Mouse (Mus musculus) kidney, embryonic 14.5 days (tissue): ENCODE data around the gene Muc3. TPM values are rescaled to one million over a fixed set of nuclear protein-coding genes. Genes with fewer than 3 reads are reported as not detected.
"Not testable (repeated sequence)": the region's sequence is repeated elsewhere in the genome, so short reads cannot be mapped to it uniquely, and the experiment has no call there.

ENCODE experiments used
- ATAC-seq: fragments of 200-750 bp; cut with Nextera tagmentation; 2 replicates; pipeline ENCODE4 v1.8.0; 2017; ENCODE audit warnings: moderate number of reproducible peaks, mild to moderate bottlenecking, moderate TSS enrichment, moderate library complexity; ENCODE audit not compliant: low FRiP score, low TSS enrichment
- H3K27ac ChIP-seq: fragments of 300-500 bp; sonication (generic); 2 replicates; pipeline ENCODE4 v1.5.1; 2014; ENCODE audit warnings: low read depth, mild to moderate bottlenecking, low read length, moderate library complexity, mixed read lengths
- H3K27me3 ChIP-seq: fragments of 300-500 bp; sonication (generic); 2 replicates; pipeline ENCODE4 v1.6.1; 2014; ENCODE audit warnings: mild to moderate bottlenecking, low read length; ENCODE audit not compliant: control insufficient read depth, insufficient read depth
- H3K36me3 ChIP-seq: fragments of 300-500 bp; sonication (generic); 2 replicates; pipeline ENCODE4 v1.6.1; 2014; ENCODE audit warnings: low read length, mixed read lengths; ENCODE audit not compliant: control insufficient read depth, insufficient read depth
- H3K4me1 ChIP-seq: fragments of 300-500 bp; sonication (generic); 2 replicates; pipeline ENCODE4 v1.6.1; 2014; ENCODE audit warnings: low read length, mixed read lengths; ENCODE audit not compliant: control insufficient read depth, insufficient read depth
- H3K4me2 ChIP-seq: fragments of 300-500 bp; sonication (generic); replicated peaks from 2 replicates; pipeline ENCODE4 v1.6.1; 2014; ENCODE audit warnings: low read depth, mild to moderate bottlenecking, low read length
- H3K4me3 ChIP-seq: fragments of 300-500 bp; sonication (generic); 2 replicates; pipeline ENCODE4 v1.5.1; 2014; ENCODE audit warnings: mild to moderate bottlenecking, low read length
- H3K9ac ChIP-seq: fragments of 300-500 bp; sonication (generic); 2 replicates; pipeline ENCODE4 v1.6.1; 2014; ENCODE audit warnings: low read depth, mild to moderate bottlenecking, low read length, moderate library complexity
- H3K9me3 ChIP-seq: fragments of 300-500 bp; sonication (generic); 2 replicates; pipeline ENCODE4 v1.6.1; 2016; ENCODE audit warnings: low read length; ENCODE audit not compliant: control insufficient read depth
- WGBS: fragments of 180-500 bp; shearing (Covaris S2); extraction: QIAGEN DNeasy Blood & Tissue Kit; methylation state at CpG from one replicate; pipeline ENCODE4 v1.1.7; 2014; 5-methylcytosine and 5-hydroxymethylcytosine counted together
- polyA plus RNA-seq: library from polyadenylated mRNA; unstranded; fragments of >200 nt; fragmentation: Nextera tagmentation; extraction: Ambion mirVana; gene quantifications from 2 replicates; pipeline ENCODE4 v1.2.1, GENCODE M21; 2014

Muc3 gene
- polyA plus RNA-seq, 1 experiment from 2014 or later: not detected

- no peaks in the 10 kb centered on the region for H3K27me3 ChIP-seq
- no peaks in the 10 kb centered on the region; the same call in 1 of the 2 replicates for H3K9me3 ChIP-seq
- no peak overlapping the region for H3K27ac ChIP-seq
- no peaks in the 10 kb centered on the region for H3K36me3 ChIP-seq
- H3K4me3 ChIP-seq: no peak overlapping the region
- no peak overlapping the region for H3K9ac ChIP-seq
- H3K4me1 ChIP-seq: no peaks in the 10 kb centered on the region
- no peak for ATAC-seq
- H3K4me2 ChIP-seq: no peak overlapping the region
- 82% methylated on average over 10 of the region's 10 CpGs for WGBS
Measured at GRCm38 (mm10) chr5:137138977-137139376, 10.1 kb downstream of the Muc3 start.

DNA sequence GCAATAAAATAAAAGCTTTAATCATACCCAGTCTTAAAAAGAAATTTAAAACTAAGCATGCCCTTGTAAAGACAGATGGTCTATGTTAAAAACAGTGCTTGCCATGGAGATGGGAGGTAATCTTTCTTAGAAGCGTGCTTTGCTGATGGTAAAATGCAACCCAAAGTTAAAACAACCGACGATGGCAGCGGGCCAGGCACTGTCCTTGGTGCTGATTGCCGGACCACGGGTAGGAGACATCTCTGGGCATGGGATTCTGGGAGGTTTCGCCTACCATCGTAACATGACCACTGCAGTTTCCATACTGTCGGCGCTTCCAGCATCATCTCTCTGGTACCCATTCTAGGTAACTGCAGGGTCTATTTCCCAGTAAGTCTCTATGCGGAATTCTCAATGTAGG, 14.2 kb downstream of the Muc3 start:
- no peak overlapping the region for H3K9ac ChIP-seq
- no peaks in the 10 kb centered on the region for H3K36me3 ChIP-seq
- WGBS: 28% methylated on average over 11 of the region's 11 CpGs
- no peak for ATAC-seq
- H3K4me2 ChIP-seq: no peak overlapping the region
- no peaks in the 10 kb centered on the region for H3K4me1 ChIP-seq
- H3K27ac ChIP-seq: no peak overlapping the region
- H3K27me3 ChIP-seq: no peaks in the 10 kb centered on the region
- no peaks in the 10 kb centered on the region; the same call in 1 of the 2 replicates for H3K9me3 ChIP-seq
- no peak overlapping the region for H3K4me3 ChIP-seq

GRCm38 (mm10) chr5:137131490-137131889, 17.6 kb downstream of the Muc3 start:
- no peak overlapping the region for H3K4me2 ChIP-seq
- 0 out of 2 replicates have a peak, but pooled peaks have one; percentile 32 for ATAC-seq
- H3K9me3 ChIP-seq: no peaks in the 10 kb centered on the region; the same call in 1 of the 2 replicates
- no peaks in the 10 kb centered on the region for H3K36me3 ChIP-seq
- no peaks in the 10 kb centered on the region for H3K4me1 ChIP-seq
- no peak overlapping the region for H3K4me3 ChIP-seq
- H3K9ac ChIP-seq: no peak overlapping the region
- 0% methylated on average over 3 of the region's 3 CpGs for WGBS
- H3K27ac ChIP-seq: no peak overlapping the region
- H3K27me3 ChIP-seq: no peaks in the 10 kb centered on the region

DNA sequence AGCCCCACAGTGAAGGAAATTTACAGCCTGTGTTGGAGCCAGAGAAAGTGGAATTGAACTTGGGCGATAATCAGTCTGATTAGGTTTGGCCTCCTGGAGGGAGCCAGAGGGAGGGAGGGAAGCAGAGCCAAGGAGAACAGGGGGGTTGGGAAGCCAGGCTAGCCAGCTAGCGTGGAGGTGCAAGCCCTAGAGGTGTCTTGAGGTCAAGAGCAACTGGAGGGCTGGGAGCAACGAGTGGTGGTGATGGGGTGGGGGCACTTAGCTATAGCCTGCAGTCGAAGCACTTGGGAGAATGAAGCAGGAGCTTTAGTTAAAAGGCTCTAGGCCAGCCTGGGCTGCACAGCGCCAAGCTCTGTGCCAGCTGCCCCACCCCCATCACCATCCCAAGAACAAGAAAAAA, 19.8 kb downstream of the Muc3 start:
- whole genome bisulfite sequencing: 13% methylated on average over 5 of the region's 5 CpGs
- Histone ChIP-seq H3K4me3 (no peak overlapping the region), H3K9me3 (no peaks in the 10 kb centered on the region; the same call in 1 of the 2 replicates), H3K4me2 (no peak overlapping the region), H3K9ac (no peak overlapping the region), H3K27ac (no peak overlapping the region), H3K27me3 (no peaks in the 10 kb centered on the region), H3K36me3 (no peaks in the 10 kb centered on the region), H3K4me1 (no peaks in the 10 kb centered on the region)
- no peak for ATAC-seq

DNA sequence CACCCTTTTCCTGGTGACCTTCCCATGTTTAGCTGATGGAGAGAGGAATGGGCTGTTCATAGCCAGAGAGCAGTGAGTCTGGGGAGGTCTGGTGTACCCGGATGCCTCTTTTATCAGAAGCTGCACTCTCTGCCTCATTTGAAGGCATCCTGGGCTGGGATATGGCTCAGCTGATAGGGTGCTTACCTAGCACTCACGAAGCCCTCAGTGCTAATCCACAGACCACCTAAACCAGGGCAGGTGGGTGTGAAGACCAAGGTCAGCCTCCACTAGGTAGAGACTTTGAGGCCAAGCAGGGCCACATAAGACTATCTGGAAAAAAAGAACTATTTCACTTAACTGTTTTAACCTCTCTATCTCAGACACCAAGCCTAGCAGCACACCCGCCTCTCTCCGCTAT, 25.6 kb downstream of the Muc3 start:
- H3K4me2 ChIP-seq: no peak overlapping the region
- H3K36me3 ChIP-seq: no peaks in the 10 kb centered on the region
- no peak overlapping the region for H3K9ac ChIP-seq
- no peak overlapping the region for H3K27ac ChIP-seq
- WGBS: 84% methylated on average over 4 of the region's 4 CpGs
- no peak overlapping the region for H3K4me3 ChIP-seq
- no peak for ATAC-seq
- H3K9me3 ChIP-seq: no peaks in the 10 kb centered on the region
- H3K27me3 ChIP-seq: no peaks in the 10 kb centered on the region
- H3K4me1 ChIP-seq: no peaks in the 10 kb centered on the region

DNA sequence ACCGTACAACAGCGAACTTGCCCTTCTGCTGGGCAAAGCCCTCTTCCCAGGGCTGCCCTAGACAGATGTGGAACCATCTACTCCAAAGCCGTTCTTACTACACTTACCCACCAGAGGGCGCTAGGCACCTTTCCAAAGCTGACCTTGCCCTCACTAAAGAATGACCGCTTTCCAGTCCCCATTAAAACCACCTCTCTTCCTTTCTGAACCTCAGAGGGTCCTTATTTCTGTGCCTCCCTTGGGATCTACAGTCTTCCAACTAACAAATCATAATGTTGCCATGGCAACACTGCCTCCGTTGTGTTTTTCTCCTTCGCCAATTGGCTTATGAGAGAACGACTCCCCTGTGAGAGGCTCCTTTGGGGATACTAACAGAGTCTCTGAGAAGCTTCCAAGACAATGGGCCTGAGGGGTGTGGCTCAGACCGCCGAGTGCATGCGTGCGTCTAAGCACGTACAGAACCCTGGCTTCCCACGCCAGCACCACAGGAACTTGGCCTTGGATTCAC, 26.4 kb downstream of the Muc3 start:
- Histone ChIP-seq H3K4me2 (no peak overlapping the region), H3K4me3 (no peak overlapping the region), H3K9ac (no peak overlapping the region), H3K4me1 (no peaks in the 10 kb centered on the region), H3K27me3 (no peaks in the 10 kb centered on the region), H3K36me3 (no peaks in the 10 kb centered on the region), H3K27ac (no peak overlapping the region), H3K9me3 (no peaks in the 10 kb centered on the region)
- WGBS: 13% methylated on average over 14 of the region's 14 CpGs
- peak; percentile 67 for ATAC-seq

- Histone ChIP-seq H3K4me3 (no peak overlapping the region), H3K27me3 (no peaks in the 10 kb centered on the region), H3K9ac (no peak overlapping the region), H3K36me3 (no peaks in the 10 kb centered on the region), H3K27ac (no peak overlapping the region), H3K4me1 (peaks cover 3% of the 10 kb centered on the region; the same call in 1 of the 2 replicates), H3K4me2 (no peak overlapping the region), H3K9me3 (no peaks in the 10 kb centered on the region)
- 67% methylated on average over 4 of the region's 4 CpGs for WGBS
- ATAC-seq: no peak
Measured at GRCm38 (mm10) chr5:137121280-137121679, 27.8 kb downstream of the Muc3 start.

GRCm38 (mm10) chr5:137118878-137119277, 30.2 kb downstream of the Muc3 start:
- Histone ChIP-seq H3K36me3 (peaks cover 4% of the 10 kb centered on the region), H3K4me1 (peaks cover 10% of the 10 kb centered on the region; the same call in 1 of the 2 replicates), H3K27ac (no peak overlapping the region), H3K9me3 (no peaks in the 10 kb centered on the region), H3K9ac (no peak overlapping the region), H3K4me2 (no peak overlapping the region), H3K27me3 (no peaks in the 10 kb centered on the region), H3K4me3 (no peak overlapping the region)
- WGBS: 86% methylated on average over 4 of the region's 4 CpGs
- no peak for ATAC-seq

DNA sequence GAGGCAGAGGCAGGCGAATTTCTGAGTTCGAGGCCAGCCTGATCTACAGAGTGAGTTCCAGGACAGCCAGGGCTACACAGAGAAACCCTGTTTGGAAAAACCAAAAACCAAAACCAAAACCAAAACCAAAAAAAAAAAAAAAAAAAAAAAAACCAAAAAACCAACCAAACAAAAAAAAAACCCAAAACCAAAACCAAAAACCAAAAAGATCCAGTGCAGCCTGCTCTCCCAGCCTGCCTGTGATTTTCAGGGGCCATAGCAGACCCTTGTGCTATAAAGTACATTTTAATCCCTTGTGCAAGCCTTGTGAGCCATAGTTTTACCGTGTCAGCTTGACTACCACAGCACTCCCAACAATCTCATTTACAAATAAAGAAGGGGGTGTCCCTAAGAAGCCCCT, 31.1 kb downstream of the Muc3 start:
- WGBS: 95% methylated on average over 3 of the region's 3 CpGs
- H3K9me3 ChIP-seq, H3K27me3 ChIP-seq, H3K4me1 ChIP-seq, H3K4me3 ChIP-seq, ATAC-seq, H3K4me2 ChIP-seq, H3K27ac ChIP-seq, H3K9ac ChIP-seq: not testable (repeated sequence)
- H3K36me3 ChIP-seq: peaks cover 12% of the 10 kb centered on the region
